Mouse (Mus musculus): ENCODE data around the gene Disp2.

- no peak for TF ChIP-seq CTCF (IDR thresholded peaks at IDR 0.05; ENCODE audit: low read depth)
- TF ChIP-seq EP300 (IDR thresholded peaks at IDR 0.05; ENCODE audit: low read depth), result no peak
Measured at GRCm38 (mm10) chr2:118764875-118765274, 14.6 kb upstream of the Disp2 start.
